Mouse (Mus musculus): Measurements from ENCODE around the gene Dok3. TPM values are rescaled to one million over a fixed set of nuclear protein-coding genes. Genes with fewer than 3 reads are reported as not detected.

Gene Dok3
- total RNA-seq, 2 experiments from 2014 or later, result 3.1 to 3.3 TPM

- DNase-seq (ENCODE audit: low spot score in 2 of 2), result no peak
Measured at GRCm38 (mm10) chr13:55479929-55480328, 49.2 kb downstream of the Dok3 start.

GRCm38 (mm10) chr13:55479008-55479407 lies 50.1 kb downstream of the Dok3 start:
- no peak for DNase-seq (ENCODE audit: low spot score in 2 of 2)

GRCm38 (mm10) chr13:55478036-55478435 lies 51.1 kb downstream of the Dok3 start:
- no peak for DNase-seq (ENCODE audit: low spot score in 2 of 2)

- no peak for DNase-seq (ENCODE audit: low spot score in 2 of 2)
Measured at GRCm38 (mm10) chr13:55477492-55477891, 51.6 kb downstream of the Dok3 start.

GRCm38 (mm10) chr13:55476256-55476655 lies 52.8 kb downstream of the Dok3 start:
- no peak for DNase-seq (ENCODE audit: low spot score in 2 of 2)

- no peak for DNase-seq (ENCODE audit: low spot score in 2 of 2)
Measured at GRCm38 (mm10) chr13:55475750-55476149, 53.3 kb downstream of the Dok3 start.

- DNase-seq (ENCODE audit: low spot score in 2 of 2), result no peak
Measured at GRCm38 (mm10) chr13:55474621-55475069, 54.5 kb downstream of the Dok3 start.

GRCm38 (mm10) chr13:55473961-55474360 lies 55.1 kb downstream of the Dok3 start:
- no peak for DNase-seq (ENCODE audit: low spot score in 2 of 2)

Small RNAs within 50 kb of the gene (microRNA-seq; reads per million reads assigned to microRNA genes)
- gene Mir6944, result 24.1 reads per million, percentile 36 among the genes with 10 or more reads in this experiment
- gene Mir6945, result 4.4 reads per million, percentile 16 among the genes with 10 or more reads in this experiment

Other genes starting within 250 kb of the Dok3 start
- gene Prelid1, start 208.8 kb downstream of the Dok3 start, total RNA-seq (2021), result 100 to 1,000 TPM; 120 to 136 TPM
- gene Rab24, start 207.3 kb downstream of the Dok3 start, total RNA-seq (2021), result 10 to 100 TPM; 48.4 to 53.9 TPM
- 10 to 100 TPM; 15.3 to 18.7 TPM for gene Mxd3, start 199.5 kb downstream of the Dok3 start, total RNA-seq (2021)
- gene Lman2, start 166.5 kb downstream of the Dok3 start, total RNA-seq (2021), result 10 to 100 TPM; 58.3 to 58.8 TPM
- 1 to 10 TPM in 1 of 2 experiments, under 1 TPM in 1; 0.88 to 1.1 TPM for gene Rgs14, start 159.6 kb downstream of the Dok3 start, total RNA-seq (2021)
- gene Slc34a1, start 131.1 kb downstream of the Dok3 start, total RNA-seq (2021), result not detected
- not detected for gene Pfn3, start 114.1 kb downstream of the Dok3 start, total RNA-seq (2021)
- under 1 TPM; 0.22 to 0.70 TPM for gene F12, start 102.5 kb downstream of the Dok3 start, total RNA-seq (2021)
- 10 to 100 TPM; 32.9 TPM for gene Grk6, start 84.2 kb downstream of the Dok3 start, total RNA-seq (2021)
- gene Prr7, start 65.0 kb downstream of the Dok3 start, total RNA-seq (2021), result 1 to 10 TPM; 4.3 to 4.7 TPM
- 100 to 1,000 TPM; 127 to 147 TPM for gene Dbn1, start 41.2 kb downstream of the Dok3 start, total RNA-seq (2021)
- 100 to 1,000 TPM; 304 to 308 TPM for gene Pdlim7, start 15.6 kb downstream of the Dok3 start, total RNA-seq (2021)
- 10 to 100 TPM; 19.9 to 20.9 TPM for gene Ddx41, start 7.4 kb upstream of the Dok3 start, total RNA-seq (2021)
- gene Fam193b, start 41.8 kb upstream of the Dok3 start, total RNA-seq (2021), result 10 to 100 TPM; 36.5 to 38.3 TPM
- gene Tmed9, start 44.4 kb upstream of the Dok3 start, total RNA-seq (2021), result 100 to 1,000 TPM; 149 to 150 TPM
- gene B4galt7, start 70.6 kb upstream of the Dok3 start, total RNA-seq (2021), result 10 to 100 TPM; 11.0 to 12.1 TPM
- gene Caml, start 93.7 kb upstream of the Dok3 start, total RNA-seq (2021), result 10 to 100 TPM; 22.2 to 22.7 TPM
- gene Ddx46, start 105.7 kb upstream of the Dok3 start, total RNA-seq (2021), result 10 to 100 TPM; 28.2 to 35.0 TPM
- gene B230219D22Rik, start 163.8 kb upstream of the Dok3 start, total RNA-seq (2021), result 10 to 100 TPM; 48.9 to 49.4 TPM
- 10 to 100 TPM; 33.6 to 33.7 TPM for gene Txndc15, start 185.4 kb upstream of the Dok3 start, total RNA-seq (2021)
- 10 to 100 TPM; 25.6 to 29.5 TPM for gene Pcbd2, start 198.1 kb upstream of the Dok3 start, total RNA-seq (2021)

All from gastrocnemius, postnatal 4 days (tissue).